Mouse (Mus musculus) intestine, embryonic 14.5 days (tissue): Measurements from ENCODE around the gene Pcif1. TPM values are rescaled to one million over a fixed set of nuclear protein-coding genes. Genes with fewer than 3 reads are reported as not detected.
"Not testable (repeated sequence)": the region's sequence is repeated elsewhere in the genome, so short reads cannot be mapped to it uniquely, and the experiment has no call there.

ENCODE experiments used
- ATAC-seq: fragments of 200-750 bp; cut with Nextera tagmentation; replicated peaks from 2 replicates; pipeline ENCODE4 v1.8.0; 2017; ENCODE audit warnings: low read depth, moderate number of reproducible peaks, moderate TSS enrichment, moderate library complexity; ENCODE audit not compliant: low FRiP score, low TSS enrichment
- DNase-seq: peaks from one replicate; pipeline ENCODE4 v3.0.0-alpha.2; 2018; ENCODE audit warnings: low spot score
- H3K27ac ChIP-seq: fragments of 300-500 bp; sonication (generic); 2 replicates; pipeline ENCODE4 v1.5.1; 2014; ENCODE audit warnings: low read depth, mild to moderate bottlenecking, control low read depth
- H3K27me3 ChIP-seq: fragments of 300-500 bp; sonication (generic); replicated peaks from 2 replicates; pipeline ENCODE4 v1.6.1; 2014; ENCODE audit warnings: low read length, control low read depth; ENCODE audit not compliant: control insufficient read depth, insufficient read depth
- H3K36me3 ChIP-seq: fragments of 300-500 bp; sonication (generic); 2 replicates; pipeline ENCODE4 v1.6.1; 2014; ENCODE audit warnings: low read length, control low read depth; ENCODE audit not compliant: control insufficient read depth, insufficient read depth
- H3K4me1 ChIP-seq: fragments of 300-500 bp; sonication (generic); replicated peaks from 2 replicates; pipeline ENCODE4 v1.6.1; 2014; ENCODE audit warnings: low read length, control low read depth, mixed read lengths; ENCODE audit not compliant: control insufficient read depth, insufficient read depth
- H3K4me2 ChIP-seq: fragments of 300-500 bp; sonication (generic); 2 replicates; pipeline ENCODE4 v1.6.1; 2014; ENCODE audit warnings: low read length
- H3K4me3 ChIP-seq: fragments of 300-500 bp; sonication (generic); 2 replicates; pipeline ENCODE4 v1.5.1; 2014; ENCODE audit warnings: low read depth, low read length, control low read depth, mixed read lengths
- H3K9ac ChIP-seq: fragments of 300-500 bp; sonication (generic); 2 replicates; pipeline ENCODE4 v1.6.1; 2014; ENCODE audit warnings: mild to moderate bottlenecking, low read length
- H3K9me3 ChIP-seq: fragments of 300-500 bp; sonication (generic); 2 replicates; pipeline ENCODE4 v1.6.1; 2016; ENCODE audit warnings: low read length, control low read depth; ENCODE audit not compliant: control insufficient read depth
- WGBS: fragments of 180-500 bp; shearing (Covaris S2); extraction: QIAGEN DNeasy Blood & Tissue Kit; methylation state at CpG from one replicate; pipeline ENCODE4 v1.1.7; 2014; 5-methylcytosine and 5-hydroxymethylcytosine counted together
- polyA plus RNA-seq: library from polyadenylated mRNA; unstranded; fragments of >200 nt; fragmentation: Nextera tagmentation; extraction: Ambion mirVana; gene quantifications from 2 replicates; pipeline ENCODE4 v1.2.1, GENCODE M21; 2014

The Pcif1 gene
- polyA plus RNA-seq, 1 experiment from 2014 or later, result 76.0 TPM

GRCm38 (mm10) chr2:164850061-164850460, 29.0 kb upstream of the Pcif1 start:
- 77% methylated on average over 8 of the region's 8 CpGs for WGBS
- ATAC-seq, result no peak
- Histone ChIP-seq H3K4me1 (no peaks in the 10 kb centered on the region), H3K4me3 (no peak overlapping the region), H3K4me2 (no peak overlapping the region), H3K9me3 (no peaks in the 10 kb centered on the region), H3K27ac (no peak overlapping the region), H3K27me3 (no peaks in the 10 kb centered on the region; the same call in 1 of the 2 replicates), H3K36me3 (no peaks in the 10 kb centered on the region), H3K9ac (no peak overlapping the region)
- no peak for DNase-seq

DNA sequence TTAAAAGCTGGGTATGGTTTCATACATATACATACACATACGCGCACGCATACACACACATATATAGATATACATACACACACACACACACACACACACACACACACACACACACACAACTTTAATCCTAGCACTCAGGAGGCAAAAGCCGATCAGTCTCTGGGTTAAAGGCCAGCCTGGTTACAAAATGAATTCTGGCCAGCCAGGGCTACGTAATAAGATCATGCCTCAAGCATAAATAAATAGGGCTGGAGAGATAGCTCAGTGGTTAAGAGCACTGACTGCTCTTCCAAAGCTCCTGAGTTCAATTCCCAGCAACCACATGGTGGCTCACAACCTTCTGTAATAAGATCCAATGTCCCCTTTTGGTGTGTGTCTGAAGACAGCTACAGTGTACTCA, 23.5 kb upstream of the Pcif1 start:
- not testable (repeated sequence) for ATAC-seq, H3K27ac ChIP-seq, H3K4me2 ChIP-seq

DNA sequence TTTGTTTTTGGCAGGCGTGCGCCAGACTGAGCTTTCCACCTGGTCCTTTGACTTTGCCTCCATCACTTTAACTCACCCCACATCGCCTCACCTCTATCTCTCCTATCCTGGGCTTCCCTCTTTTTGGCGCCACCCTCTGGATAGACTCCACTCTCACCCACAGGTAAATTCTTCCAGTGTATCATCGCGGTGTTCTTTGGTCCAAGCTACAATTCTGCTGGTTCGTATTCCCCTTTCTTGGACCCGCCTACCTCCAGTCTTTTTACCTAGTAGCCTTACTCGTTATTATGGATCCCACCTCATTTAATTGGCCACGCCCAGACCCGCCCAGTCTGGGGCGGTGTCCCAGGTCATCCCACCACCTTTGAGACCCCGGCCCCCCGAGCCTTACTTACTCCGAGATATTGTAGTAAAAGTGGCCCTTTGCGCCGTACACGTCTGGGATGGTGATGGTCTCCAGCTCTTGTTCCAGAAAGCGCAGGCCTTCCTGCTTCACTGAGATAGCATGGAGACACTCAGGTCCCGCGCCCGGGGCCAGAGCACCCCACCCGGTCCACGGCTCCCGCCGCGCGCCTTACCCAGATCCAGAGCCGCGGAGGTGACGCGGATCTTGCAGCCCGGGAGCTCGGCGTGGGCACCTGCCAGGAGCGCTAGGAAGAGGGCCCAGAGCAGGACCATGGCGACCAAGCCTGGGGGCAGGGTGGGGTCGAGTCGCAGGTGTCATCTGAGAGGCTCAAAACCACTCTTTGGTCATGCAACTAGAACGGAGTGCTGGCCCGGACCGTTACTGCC, 22.6 kb upstream of the Pcif1 start:
- H3K36me3 ChIP-seq, result no peaks in the 10 kb centered on the region
- ATAC-seq (peak; percentile 29; the same call in 1 of the 2 replicates), DNase-seq (no peak)
- H3K9ac ChIP-seq, result peak overlapping the region; percentile 12; the same call in 1 of the 2 replicates
- H3K4me1 ChIP-seq, result peaks cover 20% of the 10 kb centered on the region; the same call in 1 of the 2 replicates
- peaks cover 33% of the 10 kb centered on the region for H3K27me3 ChIP-seq
- H3K4me2 ChIP-seq, result peak overlapping the region; percentile 96
- H3K27ac ChIP-seq, result no peak overlapping the region
- H3K9me3 ChIP-seq, result no peaks in the 10 kb centered on the region
- WGBS, result 2% methylated on average over 42 of the region's 42 CpGs
- H3K4me3 ChIP-seq, result peak overlapping the region; percentile 58

More for the DNA sequence above, 23.5 kb upstream of the Pcif1 start:
- Histone ChIP-seq H3K4me1 (peaks cover 19% of the 10 kb centered on the region; the same call in 1 of the 2 replicates), H3K27me3 (peaks cover 33% of the 10 kb centered on the region)
- not testable (repeated sequence) for H3K36me3 ChIP-seq, H3K9me3 ChIP-seq, DNase-seq, H3K9ac ChIP-seq, H3K4me3 ChIP-seq
- 85% methylated on average over 5 of the region's 5 CpGs for WGBS

DNA sequence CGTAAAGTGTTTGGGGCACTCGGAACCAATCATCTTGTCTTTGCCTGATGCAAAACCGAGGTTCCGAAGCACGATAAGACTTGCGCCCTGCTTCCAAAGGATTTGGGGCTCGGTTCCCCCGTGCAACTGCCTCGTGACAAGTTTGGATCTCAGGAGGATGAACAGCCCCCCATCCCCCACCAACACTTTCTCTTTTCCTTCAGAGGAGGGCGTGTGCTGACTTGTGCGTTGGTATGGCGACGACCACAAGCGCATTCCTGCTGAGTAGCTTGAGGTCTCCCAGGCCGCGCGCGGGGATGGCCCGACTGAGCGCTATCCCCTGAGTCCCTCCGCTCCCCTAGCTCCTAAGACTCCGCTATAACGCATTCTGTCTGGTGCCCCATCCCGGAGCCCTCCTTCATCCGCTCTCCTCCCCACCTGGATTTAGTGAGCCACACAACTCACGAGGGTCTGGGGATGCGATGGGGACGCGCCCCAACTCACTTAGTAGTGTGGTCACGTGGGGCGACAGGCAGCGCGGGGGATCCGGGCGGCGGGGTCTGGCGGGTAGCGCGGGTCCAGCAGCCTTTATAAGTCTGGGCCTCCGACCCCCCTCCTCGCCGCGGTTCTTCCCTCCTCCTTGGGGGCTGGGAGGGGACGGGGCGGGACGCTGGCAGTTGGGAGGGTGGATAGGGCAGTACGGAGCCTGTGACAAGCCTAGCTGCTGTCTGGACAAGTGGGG, 21.8 kb upstream of the Pcif1 start, which contains the start of gene Pltp:
TSS of gene Pltp (minus strand) at position 611 of the 721 bp plus-strand sequence.
- under 1% methylated on average over 47 of the region's 47 CpGs for WGBS
- H3K27ac ChIP-seq, result no peak within 1 kb of the TSS; the same call in 1 of the 2 replicates
- no peaks in the 10 kb centered on the region for H3K9me3 ChIP-seq
- H3K4me2 ChIP-seq, result peak within 1 kb of the TSS; percentile 96
- peaks cover 33% of the 10 kb centered on the region for H3K27me3 ChIP-seq
- no peaks in the 10 kb centered on the region for H3K36me3 ChIP-seq
- peak; percentile 77 for DNase-seq
- peak within 1 kb of the TSS; percentile 48 for H3K9ac ChIP-seq
- ATAC-seq, result peak; percentile 70
- H3K4me1 ChIP-seq, result peaks cover 27% of the 10 kb centered on the region; the same call in 1 of the 2 replicates
- H3K4me3 ChIP-seq, result peak within 1 kb of the TSS; percentile 58

DNA sequence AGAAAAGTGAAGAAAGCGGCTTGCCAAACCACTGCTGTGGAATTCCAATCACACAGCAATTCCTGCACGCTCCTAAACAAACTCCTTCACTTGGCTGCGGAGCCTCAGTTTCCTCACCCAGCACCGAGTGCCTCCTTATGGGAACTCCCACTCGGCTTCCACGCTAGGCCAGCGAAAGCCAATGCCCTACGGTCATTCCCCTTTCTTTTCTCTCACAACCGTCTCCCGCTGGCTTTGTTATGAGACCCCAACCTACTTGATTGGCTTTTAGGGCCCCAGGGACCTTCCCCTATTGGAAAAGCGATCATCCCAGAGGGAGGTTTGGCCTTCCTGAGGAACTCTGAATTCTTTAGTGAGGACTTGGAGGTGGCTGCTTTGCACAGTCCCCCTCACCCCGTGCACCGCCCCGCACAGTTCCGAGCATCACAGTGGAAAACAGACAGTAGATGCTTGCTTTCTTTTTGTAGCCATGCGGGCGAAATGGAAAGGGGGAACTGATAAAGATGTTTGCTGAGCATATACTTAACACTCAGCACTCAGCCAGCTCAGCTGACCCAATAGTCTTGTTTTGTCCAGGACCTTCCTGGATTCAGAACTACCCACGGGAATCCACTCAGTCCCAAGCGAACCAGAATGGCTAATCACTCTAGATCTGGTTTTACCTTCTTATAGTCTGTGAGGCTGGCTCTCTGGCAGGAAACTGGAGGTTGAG, 21.1 kb upstream of the Pcif1 start:
- H3K27ac ChIP-seq, result no peak overlapping the region
- no peak for DNase-seq
- WGBS, result 10% methylated on average over 19 of the region's 19 CpGs

DNA sequence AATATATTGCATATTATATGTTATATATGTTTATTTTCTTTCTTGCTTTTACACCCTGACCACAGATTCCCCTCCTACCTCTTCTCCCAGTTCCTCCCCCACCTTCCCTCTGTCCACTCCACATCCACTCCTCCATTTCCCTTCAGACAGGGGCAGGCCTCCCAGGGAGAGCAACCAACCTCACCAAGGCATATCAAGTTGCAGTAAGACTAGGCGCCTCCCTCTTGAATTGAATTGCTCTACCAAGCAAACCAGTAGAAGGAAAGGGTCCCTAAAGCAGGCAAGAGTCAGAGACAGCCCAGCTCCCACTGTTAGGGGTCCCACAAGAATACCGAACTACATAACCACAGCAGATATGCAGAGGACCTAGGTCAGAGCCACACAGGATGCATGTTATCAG, 19.9 kb upstream of the Pcif1 start:
- H3K4me2 ChIP-seq, result no peak overlapping the region
- peaks cover 31% of the 10 kb centered on the region; the same call in 1 of the 2 replicates for H3K4me1 ChIP-seq
- H3K9ac ChIP-seq, result no peak overlapping the region

More for the DNA sequence above, 21.1 kb upstream of the Pcif1 start:
- ATAC-seq, result no peak
- H3K4me3 ChIP-seq, result peak overlapping the region; percentile 58
- H3K9ac ChIP-seq, result peak overlapping the region; percentile 48
- peaks cover 31% of the 10 kb centered on the region; the same call in 1 of the 2 replicates for H3K4me1 ChIP-seq
- peak overlapping the region; percentile 96 for H3K4me2 ChIP-seq
- no peaks in the 10 kb centered on the region for H3K36me3 ChIP-seq
- peaks cover 33% of the 10 kb centered on the region for H3K27me3 ChIP-seq
- H3K9me3 ChIP-seq, result no peaks in the 10 kb centered on the region

DNA sequence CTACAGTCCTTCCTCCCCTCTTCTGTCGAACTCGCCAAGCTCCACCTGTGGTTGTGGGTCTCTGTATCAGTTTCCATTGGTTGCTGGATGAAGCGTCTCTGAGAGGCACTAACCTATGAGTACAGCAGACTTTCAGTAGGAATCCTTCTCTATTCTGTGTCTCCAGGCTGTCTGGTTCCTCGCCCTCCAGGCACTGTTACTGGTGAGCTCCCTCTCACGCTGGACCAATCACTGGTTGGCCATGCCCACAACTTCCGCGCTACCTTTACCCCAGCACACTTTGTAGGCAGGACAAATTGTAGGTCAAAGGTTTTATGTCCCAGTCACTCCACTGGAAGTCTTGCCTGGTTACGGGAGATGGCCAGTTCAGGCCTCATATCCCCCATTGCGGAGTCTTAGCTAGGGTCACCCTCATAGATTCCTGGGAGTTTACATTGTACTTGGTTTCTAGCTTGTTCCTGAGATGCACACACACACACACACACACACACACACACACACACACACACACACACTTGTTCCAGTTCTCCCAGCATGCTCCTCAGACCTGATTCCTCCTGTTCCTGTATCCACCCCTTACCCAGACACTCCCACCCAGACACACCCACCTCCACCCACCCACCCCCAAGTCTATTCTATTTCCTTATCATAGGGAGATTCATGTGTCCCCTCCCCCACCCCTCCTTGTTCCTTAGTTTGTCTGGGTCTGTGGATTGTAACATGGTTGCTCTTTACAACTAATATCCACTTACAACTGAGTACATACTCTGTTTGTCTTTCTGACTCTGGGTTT, 19.3 kb upstream of the Pcif1 start:
- Histone ChIP-seq H3K4me2 (no peak overlapping the region), H3K9me3 (no peaks in the 10 kb centered on the region), H3K4me1 (peaks cover 31% of the 10 kb centered on the region; the same call in 1 of the 2 replicates), H3K27ac (no peak overlapping the region), H3K9ac (no peak overlapping the region), H3K36me3 (no peaks in the 10 kb centered on the region), H3K27me3 (peaks cover 33% of the 10 kb centered on the region), H3K4me3 (no peak overlapping the region)
- DNase-seq (no peak), ATAC-seq (no peak)
- 55% methylated on average over 9 of the region's 9 CpGs for WGBS

More for the DNA sequence above, 19.9 kb upstream of the Pcif1 start:
- peaks cover 33% of the 10 kb centered on the region for H3K27me3 ChIP-seq
- no peaks in the 10 kb centered on the region for H3K36me3 ChIP-seq
- no peak overlapping the region for H3K27ac ChIP-seq
- DNase-seq, result no peak
- no peak overlapping the region for H3K4me3 ChIP-seq
- H3K9me3 ChIP-seq, result no peaks in the 10 kb centered on the region
- 47% methylated on average over 2 of the region's 2 CpGs for WGBS
- ATAC-seq, result no peak
